Mouse (Mus musculus) heart, embryonic 11.5 days (tissue): ENCODE measurements around the gene Robo2. TPM values are rescaled to one million over a fixed set of nuclear protein-coding genes. Genes with fewer than 3 reads are reported as not detected.

ENCODE experiments used
- ATAC-seq: fragments of 200-750 bp; cut with Nextera tagmentation; replicated peaks from 2 replicates; pipeline ENCODE4 v1.8.0; 2017; ENCODE audit warnings: moderate library complexity; ENCODE audit not compliant: insufficient number of reproducible peaks, low FRiP score, low TSS enrichment
- H3K27ac ChIP-seq: fragments of 300-500 bp; sonication (generic); 2 replicates; pipeline ENCODE4 v1.5.1; 2014; ENCODE audit warnings: mild to moderate bottlenecking, low read depth, low read length
- H3K27me3 ChIP-seq: fragments of 300-500 bp; sonication (generic); 2 replicates; pipeline ENCODE4 v1.6.1; 2014; ENCODE audit warnings: mild to moderate bottlenecking, low read length, mixed read lengths; ENCODE audit not compliant: control insufficient read depth, insufficient read depth
- H3K36me3 ChIP-seq: fragments of 300-500 bp; sonication (generic); 2 replicates; pipeline ENCODE4 v1.6.1; 2014; ENCODE audit warnings: mild to moderate bottlenecking, low read length, moderate library complexity, mixed read lengths; ENCODE audit not compliant: control insufficient read depth, insufficient read depth
- H3K4me1 ChIP-seq: fragments of 300-500 bp; sonication (generic); 2 replicates; pipeline ENCODE4 v1.6.1; 2014; ENCODE audit warnings: low read length; ENCODE audit not compliant: control insufficient read depth, insufficient read depth
- H3K4me2 ChIP-seq: fragments of 300-500 bp; sonication (generic); 2 replicates; pipeline ENCODE4 v1.6.1; 2014; ENCODE audit warnings: mild to moderate bottlenecking, moderate library complexity
- H3K4me3 ChIP-seq: fragments of 300-500 bp; sonication (generic); 2 replicates; pipeline ENCODE4 v1.5.1; 2014; ENCODE audit warnings: low read depth, low read length
- H3K9ac ChIP-seq: fragments of 300-500 bp; sonication (generic); 2 replicates; pipeline ENCODE4 v1.6.1; 2014; ENCODE audit warnings: mild to moderate bottlenecking, low read depth, low read length, moderate library complexity
- H3K9me3 ChIP-seq: fragments of 300-500 bp; sonication (generic); replicated peaks from 2 replicates; pipeline ENCODE4 v1.6.1; 2016; ENCODE audit warnings: low read length; ENCODE audit not compliant: control insufficient read depth
- WGBS: fragments of 180-500 bp; shearing (Covaris S2); extraction: QIAGEN DNeasy Blood & Tissue Kit; methylation state at CpG from one replicate; pipeline ENCODE4 v1.1.7; 2014; ENCODE audit not compliant: insufficient replicate concordance; 5-methylcytosine and 5-hydroxymethylcytosine counted together
- polyA plus RNA-seq: library from polyadenylated mRNA; unstranded; fragments of >200 nt; fragmentation: Nextera tagmentation; extraction: Ambion mirVana; gene quantifications from 2 replicates; pipeline ENCODE4 v1.2.1, GENCODE M21; 2014

Robo2 gene
- polyA plus RNA-seq, 1 experiment from 2014 or later: 18.8 TPM

GRCm38 (mm10) chr16:74237411-74237930, 174.2 kb downstream of the Robo2 start:
- Histone ChIP-seq H3K36me3 (no peaks in the 10 kb centered on the region), H3K9me3 (no peaks in the 10 kb centered on the region), H3K27ac (no peak overlapping the region), H3K9ac (no peak overlapping the region), H3K4me1 (no peaks in the 10 kb centered on the region), H3K27me3 (no peaks in the 10 kb centered on the region), H3K4me3 (no peak overlapping the region), H3K4me2 (no peak overlapping the region)
- ATAC-seq: no peak
- 86% methylated on average over 2 of the region's 2 CpGs for WGBS

- no peak overlapping the region for H3K4me3 ChIP-seq
- no peaks in the 10 kb centered on the region for H3K9me3 ChIP-seq
- H3K36me3 ChIP-seq: no peaks in the 10 kb centered on the region
- no peak overlapping the region for H3K27ac ChIP-seq
- no peaks in the 10 kb centered on the region for H3K4me1 ChIP-seq
- H3K9ac ChIP-seq: no peak overlapping the region
- ATAC-seq: no peak
- H3K27me3 ChIP-seq: no peaks in the 10 kb centered on the region
- H3K4me2 ChIP-seq: no peak overlapping the region
- 81% methylated on average over 6 of the region's 6 CpGs for WGBS
Observed at GRCm38 (mm10) chr16:74234393-74235059, 177.1 kb downstream of the Robo2 start.

- no peak overlapping the region for H3K9ac ChIP-seq
- H3K4me3 ChIP-seq: no peak overlapping the region
- H3K36me3 ChIP-seq: no peaks in the 10 kb centered on the region
- WGBS: 76% methylated on average over 5 of the region's 5 CpGs
- H3K4me1 ChIP-seq: no peaks in the 10 kb centered on the region
- H3K4me2 ChIP-seq: no peak overlapping the region
- ATAC-seq: no peak
- no peaks in the 10 kb centered on the region for H3K9me3 ChIP-seq
- H3K27me3 ChIP-seq: no peaks in the 10 kb centered on the region
- no peak overlapping the region for H3K27ac ChIP-seq
Observed at GRCm38 (mm10) chr16:74233596-74233995, 178.0 kb downstream of the Robo2 start.

- no peak overlapping the region for H3K4me2 ChIP-seq
- H3K27ac ChIP-seq: no peak overlapping the region
- H3K9me3 ChIP-seq: no peaks in the 10 kb centered on the region
- no peaks in the 10 kb centered on the region for H3K4me1 ChIP-seq
- H3K4me3 ChIP-seq: no peak overlapping the region
- H3K36me3 ChIP-seq: no peaks in the 10 kb centered on the region
- H3K9ac ChIP-seq: no peak overlapping the region
- no peaks in the 10 kb centered on the region for H3K27me3 ChIP-seq
- ATAC-seq: no peak
Observed at GRCm38 (mm10) chr16:74227285-74227684, 184.3 kb downstream of the Robo2 start.

- Histone ChIP-seq H3K9me3 (no peaks in the 10 kb centered on the region), H3K4me2 (no peak overlapping the region), H3K4me3 (no peak overlapping the region), H3K27ac (no peak overlapping the region), H3K36me3 (no peaks in the 10 kb centered on the region), H3K27me3 (no peaks in the 10 kb centered on the region), H3K9ac (no peak overlapping the region), H3K4me1 (no peaks in the 10 kb centered on the region)
- 67% methylated on average over 7 of the region's 7 CpGs for WGBS
- no peak for ATAC-seq
Observed at GRCm38 (mm10) chr16:74225423-74226272, 186.0 kb downstream of the Robo2 start.

- Histone ChIP-seq H3K4me1 (no peaks in the 10 kb centered on the region), H3K27ac (no peak overlapping the region), H3K27me3 (no peaks in the 10 kb centered on the region), H3K4me2 (no peak overlapping the region), H3K4me3 (no peak overlapping the region), H3K9ac (no peak overlapping the region), H3K9me3 (no peaks in the 10 kb centered on the region), H3K36me3 (no peaks in the 10 kb centered on the region)
- no peak for ATAC-seq
- WGBS: 81% methylated on average over 5 of the region's 5 CpGs
Observed at GRCm38 (mm10) chr16:74222501-74222900, 189.1 kb downstream of the Robo2 start.

GRCm38 (mm10) chr16:74216879-74217415, 194.7 kb downstream of the Robo2 start:
- H3K9me3 ChIP-seq: no peaks in the 10 kb centered on the region
- H3K4me1 ChIP-seq: no peaks in the 10 kb centered on the region
- no peaks in the 10 kb centered on the region for H3K36me3 ChIP-seq
- WGBS: 81% methylated on average over 1 of the region's 1 CpGs
- no peak overlapping the region for H3K4me3 ChIP-seq
- no peak overlapping the region for H3K4me2 ChIP-seq
- no peaks in the 10 kb centered on the region for H3K27me3 ChIP-seq
- no peak overlapping the region for H3K9ac ChIP-seq
- H3K27ac ChIP-seq: no peak overlapping the region
- ATAC-seq: no peak

- H3K9ac ChIP-seq: no peak overlapping the region
Observed at GRCm38 (mm10) chr16:74215791-74216190, 195.8 kb downstream of the Robo2 start.

More at GRCm38 (mm10) chr16:74215791-74216190, 195.8 kb downstream of the Robo2 start:
- H3K27ac ChIP-seq: no peak overlapping the region
- H3K27me3 ChIP-seq: no peaks in the 10 kb centered on the region
- H3K4me1 ChIP-seq: no peaks in the 10 kb centered on the region
- 86% methylated on average over 13 of the region's 13 CpGs for WGBS
- ATAC-seq: no peak
- H3K4me3 ChIP-seq: no peak overlapping the region
- H3K36me3 ChIP-seq: no peaks in the 10 kb centered on the region
- H3K9me3 ChIP-seq: no peaks in the 10 kb centered on the region
- H3K4me2 ChIP-seq: no peak overlapping the region
